ENCODE assay signal across 8 mouse cellular contexts in genomic region chr16:90726600-90727227, GRCm38 (mm10). TPM values are rescaled to one million over a fixed set of nuclear protein-coding genes. Genes with fewer than 3 reads are reported as not detected.
DNase-seq lines count a peak whose midpoint lies in the region; ATAC-seq and TF ChIP-seq lines count a peak whose summit lies in the region.

No protein-coding gene starts in this region.

- TF ChIP-seq CTCF in cortical plate, adult 2 months (IDR thresholded peaks at IDR 0.05; ENCODE audit: extremely low read depth, insufficient read depth, low read length), result no peak
- no peak for TF ChIP-seq CTCF in midbrain, postnatal 0 days (IDR thresholded peaks at IDR 0.05)

- peak overlapping the region; percentile 81 for H3K9ac ChIP-seq in kidney, embryonic 14.5 days (ENCODE audit: low read depth, low read length)
- peak overlapping the region; percentile 66 for H3K9ac ChIP-seq in intestine, embryonic 14.5 days (ENCODE audit: low read length)
- H3K9ac ChIP-seq in midbrain, postnatal 0 days (replicated peaks; ENCODE audit: low read length, poor library complexity, severe bottlenecking), result peak overlapping the region; percentile 37

- peaks cover 4% of the 10 kb centered on the region; the same call in 1 of the 2 replicates for H3K9me3 ChIP-seq in kidney, embryonic 14.5 days (ENCODE audit: control insufficient read depth, low read length)
- H3K9me3 ChIP-seq in intestine, embryonic 14.5 days (ENCODE audit: control insufficient read depth, low read length), result no peaks in the 10 kb centered on the region
- H3K9me3 ChIP-seq in midbrain, postnatal 0 days (ENCODE audit: low read length), result peaks cover 3% of the 10 kb centered on the region; the same call in 1 of the 2 replicates

- peaks cover 19% of the 10 kb centered on the region; the same call in 1 of the 2 replicates for H3K36me3 ChIP-seq in kidney, embryonic 14.5 days (ENCODE audit: control insufficient read depth, insufficient read depth, low read length)
- H3K36me3 ChIP-seq in intestine, embryonic 14.5 days (ENCODE audit: control insufficient read depth, insufficient read depth, low read length), result peaks cover 12% of the 10 kb centered on the region
- H3K36me3 ChIP-seq in midbrain, postnatal 0 days (ENCODE audit: insufficient read depth, low read length), result no peaks in the 10 kb centered on the region

- no peak overlapping the region for H3K27ac ChIP-seq in kidney, embryonic 14.5 days (ENCODE audit: low read depth, low read length)
- H3K27ac ChIP-seq in cortical plate, adult 2 months (ENCODE audit: insufficient read depth, low read length), result no peak overlapping the region
- no peak overlapping the region for H3K27ac ChIP-seq in intestine, embryonic 14.5 days (ENCODE audit: low read depth)
- H3K27ac ChIP-seq in midbrain, postnatal 0 days (ENCODE audit: low read depth, low read length), result no peak overlapping the region

- H3K4me1 ChIP-seq in kidney, embryonic 14.5 days (ENCODE audit: control insufficient read depth, insufficient read depth, low read length), result 0 out of 2 replicates have a peak, but pooled peaks cover 4% of the 10 kb centered on the region
- H3K4me1 ChIP-seq in cortical plate, adult 2 months (ENCODE audit: control insufficient read depth, insufficient read depth, low read length), result peaks cover 1% of the 10 kb centered on the region; the same call in 1 of the 2 replicates
- H3K4me1 ChIP-seq in intestine, embryonic 14.5 days (replicated peaks; ENCODE audit: control insufficient read depth, insufficient read depth, low read length), result peaks cover 5% of the 10 kb centered on the region
- peaks cover 3% of the 10 kb centered on the region; the same call in 1 of the 2 replicates for H3K4me1 ChIP-seq in midbrain, postnatal 0 days (ENCODE audit: insufficient read depth, low read length)

- no peak for DNase-seq in kidney, postnatal 36 days
- no peak for DNase-seq in intestine, embryonic 14.5 days (ENCODE audit: low spot score)
- DNase-seq in midbrain, postnatal 0 days (ENCODE audit: low spot score), result no peak
- no peak for DNase-seq in right cerebral cortex, postnatal 25 days
- no peak for DNase-seq in ovary, postnatal 36 days (ENCODE audit: low spot score)
- no peak for DNase-seq in kidney, adult 11 months

- 8% methylated on average over 38 of the region's 38 CpGs for WGBS in kidney, embryonic 14.5 days
- 6% methylated on average over 38 of the region's 38 CpGs for WGBS in intestine, embryonic 14.5 days
- 6% methylated on average over 38 of the region's 38 CpGs for WGBS in midbrain, postnatal 0 days

- no peaks in the 10 kb centered on the region for H3K27me3 ChIP-seq in kidney, embryonic 14.5 days (ENCODE audit: control insufficient read depth, insufficient read depth, low read length)
- H3K27me3 ChIP-seq in intestine, embryonic 14.5 days (replicated peaks; ENCODE audit: control insufficient read depth, insufficient read depth, low read length), result no peaks in the 10 kb centered on the region
- H3K27me3 ChIP-seq in midbrain, postnatal 0 days (ENCODE audit: insufficient read depth, low read length), result no peaks in the 10 kb centered on the region

- H3K4me2 ChIP-seq in kidney, embryonic 14.5 days (replicated peaks; ENCODE audit: low read depth, low read length), result peak overlapping the region; percentile 87
- H3K4me2 ChIP-seq in intestine, embryonic 14.5 days (ENCODE audit: low read length), result peak overlapping the region; percentile 75
- peak overlapping the region; percentile 96 for H3K4me2 ChIP-seq in midbrain, postnatal 0 days (ENCODE audit: low read depth, low read length, poor library complexity, severe bottlenecking)

- peak; percentile 72 for ATAC-seq in kidney, embryonic 14.5 days (ENCODE audit: low FRiP score, low TSS enrichment)
- peak; percentile 32; the same call in 1 of the 2 replicates for ATAC-seq in intestine, embryonic 14.5 days (replicated peaks; ENCODE audit: low FRiP score, low TSS enrichment, low read depth)
- peak; percentile 32; the same call in 1 of the 2 replicates for ATAC-seq in midbrain, postnatal 0 days (ENCODE audit: low FRiP score)

- no peak for TF ChIP-seq POLR2A in cortical plate, adult 2 months (IDR thresholded peaks at IDR 0.05; ENCODE audit: extremely low read depth, insufficient read depth, low read length)

- H3K4me3 ChIP-seq in kidney, embryonic 14.5 days (ENCODE audit: low read length), result peak overlapping the region; percentile 78
- peak overlapping the region; percentile 52 for H3K4me3 ChIP-seq in cortical plate, adult 2 months (ENCODE audit: insufficient read depth, low read length)
- H3K4me3 ChIP-seq in intestine, embryonic 14.5 days (ENCODE audit: low read depth, low read length), result peak overlapping the region; percentile 88
- peak overlapping the region; percentile 82 for H3K4me3 ChIP-seq in midbrain, postnatal 0 days (ENCODE audit: low read depth, low read length)

RNA-seq across cellular contexts. Expression of gene Mis18a, which starts 0.5 kb away (rescaled TPM):
- polyA plus RNA-seq in kidney, embryonic 14.5 days (2014; fragmentation: Nextera tagmentation; extraction: Ambion mirVana), result 72.5 and 93.7 TPM in 2 replicates
- polyA plus RNA-seq in cortical plate, adult 2 months (2012; rRNA removed), result 12.0 and 13.1 TPM in 2 replicates
- polyA plus RNA-seq in intestine, embryonic 14.5 days (2014; fragmentation: Nextera tagmentation; extraction: Ambion mirVana), result 66.1 and 68.7 TPM in 2 replicates
- 13.8 and 19.6 TPM in 2 replicates for total RNA-seq in midbrain, postnatal 0 days (2014; rRNA removed)
- 23.6 and 24.9 TPM in 2 replicates for polyA plus RNA-seq in midbrain, postnatal 0 days (2015; fragmentation: Nextera tagmentation; extraction: Ambion mirVana)

RNA-seq across cellular contexts. Expression of gene Mrap, which starts 11.3 kb away (rescaled TPM):
- polyA plus RNA-seq in kidney, embryonic 14.5 days (2014; fragmentation: Nextera tagmentation; extraction: Ambion mirVana), result not detected in 2 replicates
- polyA plus RNA-seq in cortical plate, adult 2 months (2012; rRNA removed), result 0.83 and 1.7 TPM in 2 replicates
- 0.19 TPM in 1 of 2 replicates, not detected in the other for polyA plus RNA-seq in intestine, embryonic 14.5 days (2014; fragmentation: Nextera tagmentation; extraction: Ambion mirVana)
- total RNA-seq in midbrain, postnatal 0 days (2014; rRNA removed), result 0.77 TPM in 1 of 2 replicates, not detected in the other
- 0.41 and 0.74 TPM in 2 replicates for polyA plus RNA-seq in midbrain, postnatal 0 days (2015; fragmentation: Nextera tagmentation; extraction: Ambion mirVana)
